Mouse (Mus musculus) heart, postnatal 0 days (tissue): ENCODE measurements around the gene Tub. TPM values are rescaled to one million over a fixed set of nuclear protein-coding genes. Genes with fewer than 3 reads are reported as not detected.

ENCODE experiments used
- ATAC-seq: fragments of 200-750 bp; cut with Nextera tagmentation; 2 replicates; pipeline ENCODE4 v1.8.0; 2017; ENCODE audit warnings: low read depth, moderate number of reproducible peaks, moderate library complexity; ENCODE audit not compliant: insufficient read depth
- DNase-seq: peaks from one replicate; pipeline ENCODE4 v3.0.0-alpha.2; 2016; ENCODE audit warnings: low spot score
- H3K27ac ChIP-seq: fragments of 300-500 bp; sonication (generic); 2 replicates; pipeline ENCODE4 v1.5.1; 2014; ENCODE audit warnings: low read depth, mild to moderate bottlenecking
- H3K27me3 ChIP-seq: fragments of 300-500 bp; sonication (generic); 2 replicates; pipeline ENCODE4 v1.6.1; 2014; ENCODE audit warnings: low read length, mixed read lengths; ENCODE audit not compliant: control insufficient read depth, insufficient read depth
- H3K36me3 ChIP-seq: fragments of 300-500 bp; sonication (generic); replicated peaks from 2 replicates; pipeline ENCODE4 v1.6.1; 2014; ENCODE audit warnings: low read length, mixed read lengths; ENCODE audit not compliant: control insufficient read depth, insufficient read depth
- H3K4me1 ChIP-seq: fragments of 300-500 bp; sonication (generic); 2 replicates; pipeline ENCODE4 v1.6.1; 2014; ENCODE audit warnings: antibody characterized with exemption; ENCODE audit not compliant: control insufficient read depth, insufficient read depth
- H3K4me2 ChIP-seq: fragments of 300-500 bp; sonication (generic); 2 replicates; pipeline ENCODE4 v1.6.1; 2014; ENCODE audit warnings: low read depth, mild to moderate bottlenecking, low read length, moderate library complexity
- H3K4me3 ChIP-seq: fragments of 300-500 bp; sonication (generic); 2 replicates; pipeline ENCODE4 v1.5.1; 2014; ENCODE audit warnings: low read depth, low read length
- H3K9ac ChIP-seq: fragments of 300-500 bp; sonication (generic); replicated peaks from 2 replicates; pipeline ENCODE4 v1.6.1; 2014; ENCODE audit warnings: low read depth, low read length, mixed read lengths
- H3K9me3 ChIP-seq: fragments of 300-500 bp; sonication (generic); replicated peaks from 2 replicates; pipeline ENCODE4 v1.6.1; 2016; ENCODE audit warnings: low read length; ENCODE audit not compliant: control insufficient read depth
- CTCF ChIP-seq: IDR thresholded peaks from 2 replicates; pipeline ENCODE4 v1.5.1; 2016; ENCODE audit warnings: antibody characterized with exemption, control low read depth, low read depth
- EP300 ChIP-seq: IDR thresholded peaks from 2 replicates; pipeline ENCODE4 v1.6.1; 2016; ENCODE audit warnings: antibody characterized with exemption, low read depth
- WGBS: fragments of 180-500 bp; shearing (Covaris S2); extraction: QIAGEN DNeasy Blood & Tissue Kit; methylation state at CpG from one replicate; pipeline ENCODE4 v1.1.7; 2014; 5-methylcytosine and 5-hydroxymethylcytosine counted together
- polyA plus RNA-seq: library from polyadenylated mRNA; unstranded; fragments of >200 nt; fragmentation: Nextera tagmentation; extraction: Ambion mirVana; gene quantifications from 2 replicates; pipeline ENCODE4 v1.2.1, GENCODE M21; 2015
- total RNA-seq: library from RNA; depleted of rRNA; stranded (reverse); fragments of >200 nt; gene quantifications from 2 replicates; pipeline ENCODE4 v1.2.3, GENCODE M21; 2014; ENCODE audit warnings: low replicate concordance

Tub gene
- total and polyA plus RNA-seq, 2 experiments from 2014 or later: 0.30 to 0.88 TPM

DNA sequence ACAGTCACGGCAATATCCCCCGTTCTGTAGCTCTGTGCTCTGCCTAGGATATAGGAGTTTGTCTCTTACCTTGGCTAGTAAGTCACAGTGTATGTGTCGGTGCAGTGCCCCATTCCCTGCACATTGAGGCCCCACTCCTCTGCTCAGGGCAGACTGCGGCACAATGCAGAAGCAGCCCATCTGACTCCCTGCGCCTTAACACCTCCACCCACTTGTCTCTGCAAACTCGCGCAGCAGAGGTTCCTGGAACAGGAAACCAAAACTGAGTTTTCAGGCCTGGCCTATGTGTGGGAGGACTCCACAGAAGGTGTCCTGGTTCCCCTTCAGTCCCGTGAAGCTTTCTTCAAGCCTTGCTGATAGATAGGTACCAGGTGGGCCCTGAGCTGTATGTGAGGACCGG is 41.1 kb downstream of the Tub start:
- no peak overlapping the region for H3K27ac ChIP-seq
- DNase-seq: no peak
- H3K4me1 ChIP-seq: no peaks in the 10 kb centered on the region
- H3K9me3 ChIP-seq: no peaks in the 10 kb centered on the region
- 73% methylated on average over 9 of the region's 9 CpGs for WGBS
- ATAC-seq: no peak
- no peaks in the 10 kb centered on the region for H3K36me3 ChIP-seq
- no peak overlapping the region for H3K9ac ChIP-seq
- no peak overlapping the region for H3K4me2 ChIP-seq
- no peak overlapping the region for H3K4me3 ChIP-seq
- TF ChIP-seq CTCF: no peak
- no peak for TF ChIP-seq EP300
- 0 out of 2 replicates have a peak, but pooled peaks cover 18% of the 10 kb centered on the region for H3K27me3 ChIP-seq

DNA sequence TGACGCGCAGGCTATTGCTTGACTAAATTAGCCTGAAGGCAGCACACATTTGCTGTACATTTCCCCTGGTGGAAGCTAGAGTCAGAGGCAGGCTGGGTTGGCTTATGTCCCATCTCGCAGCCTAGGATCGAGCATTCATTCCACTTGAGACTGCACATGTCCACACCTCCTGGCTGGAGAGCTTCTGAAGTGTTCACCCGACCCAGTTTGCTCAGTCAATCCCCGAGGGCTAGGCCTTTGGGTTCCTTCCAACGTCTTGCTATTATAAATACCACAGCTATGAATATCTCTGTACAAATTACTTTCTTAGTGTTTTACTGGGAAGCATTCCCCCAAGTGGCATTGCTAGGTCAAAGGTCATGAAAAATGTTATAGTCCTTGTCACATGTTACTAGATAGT is 43.1 kb downstream of the Tub start:
- H3K9me3 ChIP-seq: no peaks in the 10 kb centered on the region
- TF ChIP-seq EP300 (no peak), CTCF (no peak)
- no peak overlapping the region for H3K4me3 ChIP-seq
- no peak overlapping the region for H3K27ac ChIP-seq
- no peak overlapping the region for H3K9ac ChIP-seq
- ATAC-seq (peak; percentile 76), DNase-seq (peak; percentile 19)
- 0 out of 2 replicates have a peak, but pooled peaks cover 20% of the 10 kb centered on the region for H3K27me3 ChIP-seq
- no peak overlapping the region for H3K4me2 ChIP-seq
- H3K4me1 ChIP-seq: no peaks in the 10 kb centered on the region
- 38% methylated on average over 7 of the region's 7 CpGs for WGBS
- H3K36me3 ChIP-seq: no peaks in the 10 kb centered on the region

DNA sequence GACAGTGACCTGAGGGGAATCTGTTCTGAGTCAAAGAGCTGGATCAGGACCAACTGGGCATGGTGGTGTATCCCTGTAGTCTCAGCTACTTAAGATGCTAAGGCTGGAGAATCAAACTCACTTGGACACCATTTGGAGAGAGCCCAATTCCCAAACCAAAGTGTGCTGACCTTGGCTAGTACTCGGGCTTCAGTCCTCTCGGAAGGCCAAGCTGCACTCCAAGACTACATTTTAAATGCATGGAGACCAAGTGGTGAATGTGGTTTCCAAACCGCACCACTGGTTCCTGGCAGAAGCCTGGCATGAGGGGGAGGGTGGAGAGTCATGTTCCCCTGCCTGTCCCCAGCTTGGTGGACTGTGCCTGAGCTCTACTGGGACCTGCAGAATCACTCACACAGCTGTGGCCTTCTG is 43.7 kb downstream of the Tub start:
- no peak overlapping the region for H3K9ac ChIP-seq
- no peak for TF ChIP-seq EP300
- TF ChIP-seq CTCF: no peak
- ATAC-seq (no peak), DNase-seq (no peak)
- no peaks in the 10 kb centered on the region for H3K36me3 ChIP-seq
- 0 out of 2 replicates have a peak, but pooled peaks cover 20% of the 10 kb centered on the region for H3K27me3 ChIP-seq
- H3K4me2 ChIP-seq: no peak overlapping the region
- no peaks in the 10 kb centered on the region for H3K9me3 ChIP-seq
- H3K4me3 ChIP-seq: no peak overlapping the region
- H3K27ac ChIP-seq: no peak overlapping the region
- no peaks in the 10 kb centered on the region for H3K4me1 ChIP-seq
- WGBS: 88% methylated on average over 3 of the region's 3 CpGs

DNA sequence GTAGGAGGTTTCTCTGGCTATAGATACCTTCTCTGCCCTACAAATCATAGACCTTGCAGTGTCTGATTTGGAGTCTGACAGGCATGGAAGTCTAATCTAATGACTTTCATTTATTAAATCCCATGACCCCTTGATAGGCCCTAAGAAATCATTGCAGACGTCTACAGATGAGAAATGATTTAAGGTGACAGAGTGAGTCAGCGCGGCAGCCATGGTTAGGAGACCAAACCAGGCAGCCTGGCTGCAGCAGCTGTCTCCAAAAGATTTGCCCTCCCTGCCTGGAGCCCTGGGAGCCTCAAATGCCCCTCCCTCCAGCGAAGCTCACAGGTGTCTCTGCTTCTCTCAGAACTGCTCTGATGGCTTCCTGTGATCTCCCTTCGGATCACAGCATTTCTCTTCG is 46.0 kb downstream of the Tub start:
- H3K36me3 ChIP-seq: no peaks in the 10 kb centered on the region
- H3K27ac ChIP-seq: no peak overlapping the region
- no peak overlapping the region for H3K4me2 ChIP-seq
- H3K27me3 ChIP-seq: 0 out of 2 replicates have a peak, but pooled peaks cover 19% of the 10 kb centered on the region
- H3K9ac ChIP-seq: no peak overlapping the region
- no peak for TF ChIP-seq CTCF
- H3K9me3 ChIP-seq: no peaks in the 10 kb centered on the region
- WGBS: 60% methylated on average over 6 of the region's 6 CpGs
- ATAC-seq: no peak
- no peak overlapping the region for H3K4me3 ChIP-seq
- no peak for DNase-seq
- H3K4me1 ChIP-seq: no peaks in the 10 kb centered on the region

DNA sequence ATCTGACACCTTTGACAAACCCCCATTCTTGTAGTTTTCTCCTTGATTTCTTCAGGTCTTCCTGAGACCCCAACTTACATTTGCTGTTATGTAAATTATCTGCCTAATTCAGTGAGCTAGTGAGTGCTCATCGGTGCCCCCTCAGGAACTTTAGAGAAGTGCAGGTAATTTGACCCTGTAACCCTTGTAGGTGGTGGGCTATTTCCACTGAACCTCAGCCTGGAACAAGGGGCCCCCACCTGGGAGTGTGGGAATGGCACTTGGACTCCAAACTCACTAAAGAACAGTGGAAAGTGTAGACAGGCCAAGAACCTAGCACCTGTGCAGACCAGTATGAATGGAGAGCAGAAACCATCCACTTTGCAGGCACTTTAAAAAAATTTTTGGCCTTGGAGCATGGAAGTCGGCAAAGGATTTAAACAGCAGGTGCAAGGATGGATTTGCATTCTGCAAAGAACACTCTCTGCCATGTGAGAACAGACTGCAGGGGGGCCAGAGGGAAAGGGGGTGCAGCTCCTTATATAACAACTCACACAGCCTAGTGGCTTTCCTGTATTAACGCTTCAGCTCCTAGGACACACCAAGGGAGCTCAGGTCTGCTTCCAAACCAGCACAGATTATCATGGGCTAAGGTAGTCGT is 50.3 kb downstream of the Tub start:
- 36% methylated on average over 4 of the region's 4 CpGs for WGBS

DNA sequence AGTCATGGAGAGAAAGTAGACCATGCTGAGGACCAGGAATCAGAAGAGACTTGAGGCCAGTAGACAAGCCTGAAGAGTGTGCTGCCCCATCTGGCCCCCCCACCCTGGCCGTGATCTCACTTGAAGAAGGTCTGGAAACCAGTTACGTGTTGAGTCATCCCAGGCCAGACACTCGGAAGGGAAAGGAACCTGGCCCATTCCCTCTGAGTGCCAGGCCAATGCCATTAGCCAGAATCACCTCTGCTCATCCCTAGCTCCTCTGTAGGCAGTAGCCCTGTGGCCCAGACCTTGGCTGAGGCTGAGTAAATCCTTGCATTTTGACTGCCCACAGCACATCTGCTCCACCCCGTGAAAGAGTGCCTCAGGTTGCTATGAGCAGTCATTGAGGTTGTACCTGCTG is 51.8 kb downstream of the Tub start:
- Histone ChIP-seq H3K27me3 (0 out of 2 replicates have a peak, but pooled peaks cover 7% of the 10 kb centered on the region), H3K36me3 (no peaks in the 10 kb centered on the region), H3K9me3 (no peaks in the 10 kb centered on the region), H3K4me1 (no peaks in the 10 kb centered on the region), H3K4me3 (no peak overlapping the region), H3K4me2 (no peak overlapping the region), H3K9ac (no peak overlapping the region), H3K27ac (no peak overlapping the region)
- 70% methylated on average over 4 of the region's 4 CpGs for WGBS
- no peak for TF ChIP-seq EP300
- no peak for TF ChIP-seq CTCF
- DNase-seq (no peak), ATAC-seq (no peak)

More for the DNA sequence above, 50.3 kb downstream of the Tub start:
- no peaks in the 10 kb centered on the region for H3K9me3 ChIP-seq
- no peak overlapping the region for H3K4me3 ChIP-seq
- TF ChIP-seq CTCF (peak; percentile 36), EP300 (no peak)
- H3K4me1 ChIP-seq: no peaks in the 10 kb centered on the region
- no peak overlapping the region for H3K27ac ChIP-seq
- no peak for ATAC-seq
- H3K36me3 ChIP-seq: no peaks in the 10 kb centered on the region
- H3K9ac ChIP-seq: no peak overlapping the region
- H3K4me2 ChIP-seq: no peak overlapping the region
- H3K27me3 ChIP-seq: 0 out of 2 replicates have a peak, but pooled peaks cover 11% of the 10 kb centered on the region
- no peak for DNase-seq
